Mouse (Mus musculus) stomach, embryonic 16.5 days (tissue): ENCODE measurements around the gene Ube2m. TPM values are rescaled to one million over a fixed set of nuclear protein-coding genes. Genes with fewer than 3 reads are reported as not detected.
"Not testable (repeated sequence)": the region's sequence is repeated elsewhere in the genome, so short reads cannot be mapped to it uniquely, and the experiment has no call there.

Experiments
- ATAC-seq: fragments of 200-750 bp; cut with Nextera tagmentation; 2 replicates; pipeline ENCODE4 v1.8.0; 2017; ENCODE audit warnings: moderate number of reproducible peaks, moderate TSS enrichment; ENCODE audit not compliant: insufficient read depth, low FRiP score
- H3K27ac ChIP-seq: fragments of 300-500 bp; sonication (generic); 2 replicates; pipeline ENCODE4 v1.5.1; 2014; ENCODE audit warnings: low read length
- H3K27me3 ChIP-seq: fragments of 300-500 bp; sonication (generic); 2 replicates; pipeline ENCODE4 v1.6.1; 2014; ENCODE audit warnings: low read length, control low read depth, mixed read lengths; ENCODE audit not compliant: control insufficient read depth, insufficient read depth
- H3K36me3 ChIP-seq: fragments of 300-500 bp; sonication (generic); 2 replicates; pipeline ENCODE4 v1.6.1; 2014; ENCODE audit warnings: low read length; ENCODE audit not compliant: control insufficient read depth, insufficient read depth
- H3K4me1 ChIP-seq: fragments of 300-500 bp; sonication (generic); 2 replicates; pipeline ENCODE4 v1.6.1; 2014; ENCODE audit warnings: low read length, control low read depth, mixed read lengths; ENCODE audit not compliant: control insufficient read depth, insufficient read depth
- H3K4me2 ChIP-seq: fragments of 300-500 bp; sonication (generic); 2 replicates; pipeline ENCODE4 v1.6.1; 2014; ENCODE audit warnings: low read depth, low read length, mixed read lengths
- H3K4me3 ChIP-seq: fragments of 300-500 bp; sonication (generic); replicated peaks from 2 replicates; pipeline ENCODE4 v1.5.1; 2014; ENCODE audit warnings: mild to moderate bottlenecking, low read length
- H3K9ac ChIP-seq: fragments of 300-500 bp; sonication (generic); 2 replicates; pipeline ENCODE4 v1.6.1; 2014; ENCODE audit warnings: low read length
- H3K9me3 ChIP-seq: fragments of 300-500 bp; sonication (generic); replicated peaks from 2 replicates; pipeline ENCODE4 v1.6.1; 2016; ENCODE audit warnings: low read length, control low read depth; ENCODE audit not compliant: control insufficient read depth
- WGBS: fragments of 180-500 bp; shearing (Covaris S2); extraction: QIAGEN DNeasy Blood & Tissue Kit; methylation state at CpG from one replicate; pipeline ENCODE4 v1.1.7; 2014; 5-methylcytosine and 5-hydroxymethylcytosine counted together
- polyA plus RNA-seq: library from polyadenylated mRNA; unstranded; fragments of >200 nt; fragmentation: Nextera tagmentation; extraction: Ambion mirVana; gene quantifications from 2 replicates; pipeline ENCODE4 v1.2.1, GENCODE M21; 2015

Gene Ube2m
- polyA plus RNA-seq: 21.4 and 22.1 TPM in 2 replicates

- peak within 1 kb of the TSS; percentile 99 for H3K27ac ChIP-seq
- H3K36me3 ChIP-seq: peaks cover 9% of the 10 kb centered on the region
- peak within 1 kb of the TSS; percentile 97 for H3K9ac ChIP-seq
- H3K9me3 ChIP-seq: peaks cover 5% of the 10 kb centered on the region; the same call in 1 of the 2 replicates
- peaks cover 35% of the 10 kb centered on the region for H3K4me1 ChIP-seq
- H3K27me3 ChIP-seq: peaks cover 6% of the 10 kb centered on the region
- under 1% methylated on average over 63 of the region's 65 CpGs for WGBS
- peak; percentile 95 for ATAC-seq
- peak within 1 kb of the TSS; percentile 81 for H3K4me3 ChIP-seq
- H3K4me2 ChIP-seq: peak within 1 kb of the TSS; percentile 90
Observed at GRCm38 (mm10) chr7:13037901-13038555, at the start of gene Ube2m. TSS of gene Ube2m (minus strand) at chr7:13038275.

GRCm38 (mm10) chr7:13072293-13072692 is 34.2 kb upstream of the Ube2m start:
- Histone ChIP-seq H3K27ac (no peak overlapping the region), H3K4me1 (no peaks in the 10 kb centered on the region), H3K9ac (no peak overlapping the region), H3K4me2 (no peak overlapping the region), H3K4me3 (no peak overlapping the region), H3K9me3 (no peaks in the 10 kb centered on the region), H3K27me3 (no peaks in the 10 kb centered on the region), H3K36me3 (no peaks in the 10 kb centered on the region)
- no peak for ATAC-seq
- WGBS: 56% methylated on average over 5 of the region's 5 CpGs

- not testable (repeated sequence) for H3K4me1 ChIP-seq, H3K36me3 ChIP-seq, ATAC-seq, H3K4me2 ChIP-seq, H3K9ac ChIP-seq, H3K27ac ChIP-seq, H3K4me3 ChIP-seq, H3K9me3 ChIP-seq, H3K27me3 ChIP-seq
- WGBS: 63% methylated on average over 2 of the region's 2 CpGs
Observed at GRCm38 (mm10) chr7:13063399-13063798, 25.3 kb upstream of the Ube2m start.

- no peaks in the 10 kb centered on the region for H3K27me3 ChIP-seq
- H3K9me3 ChIP-seq: no peaks in the 10 kb centered on the region; the same call in 1 of the 2 replicates
- no peak overlapping the region for H3K4me2 ChIP-seq
- no peak for ATAC-seq
- no peak overlapping the region for H3K27ac ChIP-seq
- no peak overlapping the region for H3K4me3 ChIP-seq
- H3K36me3 ChIP-seq: no peaks in the 10 kb centered on the region
- no peak overlapping the region for H3K9ac ChIP-seq
- no peaks in the 10 kb centered on the region for H3K4me1 ChIP-seq
- WGBS: 91% methylated on average over 9 of the region's 9 CpGs
Observed at GRCm38 (mm10) chr7:13059536-13059935, 21.5 kb upstream of the Ube2m start.

GRCm38 (mm10) chr7:13056913-13057700 is 19.0 kb upstream of the Ube2m start:
- Histone ChIP-seq H3K4me3 (no peak overlapping the region), H3K9me3 (no peaks in the 10 kb centered on the region), H3K36me3 (no peaks in the 10 kb centered on the region), H3K4me1 (peaks cover 4% of the 10 kb centered on the region; the same call in 1 of the 2 replicates), H3K9ac (no peak overlapping the region), H3K4me2 (no peak overlapping the region), H3K27ac (no peak overlapping the region), H3K27me3 (no peaks in the 10 kb centered on the region)
- 63% methylated on average over 8 of the region's 8 CpGs for WGBS
- ATAC-seq: no peak

- H3K4me2 ChIP-seq: peak within 1 kb of the TSS; percentile 66
- no peaks in the 10 kb centered on the region for H3K36me3 ChIP-seq
- H3K27ac ChIP-seq: peak within 1 kb of the TSS; percentile 80
- peak; percentile 95 for ATAC-seq
- WGBS: under 1% methylated on average over 41 of the region's 41 CpGs
- H3K4me1 ChIP-seq: peaks cover 4% of the 10 kb centered on the region; the same call in 1 of the 2 replicates
- peak within 1 kb of the TSS; percentile 81 for H3K9ac ChIP-seq
- H3K4me3 ChIP-seq: peak within 1 kb of the TSS; percentile 62
- no peaks in the 10 kb centered on the region for H3K9me3 ChIP-seq
- no peaks in the 10 kb centered on the region for H3K27me3 ChIP-seq
Observed at GRCm38 (mm10) chr7:13054287-13055010, 16.4 kb upstream of the Ube2m start, which contains the start of gene Mzf1. TSS of gene Mzf1 (minus strand) at chr7:13054764.

GRCm38 (mm10) chr7:13053961-13054286 is 15.8 kb upstream of the Ube2m start:
- peaks cover 4% of the 10 kb centered on the region; the same call in 1 of the 2 replicates for H3K4me1 ChIP-seq
- peak overlapping the region; percentile 62 for H3K4me3 ChIP-seq
- WGBS: 2% methylated on average over 15 of the region's 15 CpGs
- H3K27me3 ChIP-seq: no peaks in the 10 kb centered on the region
- H3K9me3 ChIP-seq: no peaks in the 10 kb centered on the region
- ATAC-seq: no peak
- H3K9ac ChIP-seq: peak overlapping the region; percentile 81
- H3K36me3 ChIP-seq: no peaks in the 10 kb centered on the region
- peak overlapping the region; percentile 66 for H3K4me2 ChIP-seq
- H3K27ac ChIP-seq: peak overlapping the region; percentile 80

GRCm38 (mm10) chr7:13053501-13053900 is 15.4 kb upstream of the Ube2m start:
- ATAC-seq: no peak
- WGBS: 92% methylated on average over 2 of the region's 2 CpGs
- H3K27ac ChIP-seq: no peak overlapping the region
- H3K27me3 ChIP-seq: no peaks in the 10 kb centered on the region
- peak overlapping the region; percentile 62 for H3K4me3 ChIP-seq
- H3K9ac ChIP-seq: peak overlapping the region; percentile 81; the same call in 1 of the 2 replicates
- no peaks in the 10 kb centered on the region for H3K9me3 ChIP-seq
- H3K4me2 ChIP-seq: peak overlapping the region; percentile 66
- peaks cover 4% of the 10 kb centered on the region; the same call in 1 of the 2 replicates for H3K4me1 ChIP-seq
- H3K36me3 ChIP-seq: no peaks in the 10 kb centered on the region
